Mouse (Mus musculus) macrophage (primary cell): ENCODE results near the gene Barx2. TPM values are rescaled to one million over a fixed set of nuclear protein-coding genes. Genes with fewer than 3 reads are reported as not detected.

ENCODE experiments used
- H3K27ac ChIP-seq: fragments of 350-480 bp; formaldehyde crosslinking; 2 replicates; pipeline ENCODE4 v1.9.0; 2021
- H3K36me3 ChIP-seq: fragments of 350-480 bp; formaldehyde crosslinking; 2 replicates; pipeline ENCODE4 v1.9.0; 2021; ENCODE audit errors: inconsistent target
- H3K4me3 ChIP-seq: fragments of 350-480 bp; formaldehyde crosslinking; 2 replicates; pipeline ENCODE4 v1.9.0; 2021; ENCODE audit errors: inconsistent target
- H3K79me2 ChIP-seq: fragments of 350-480 bp; formaldehyde crosslinking; 2 replicates; pipeline ENCODE4 v1.9.0; 2021; ENCODE audit errors: inconsistent target
- WGBS: methylation state at CpG from one replicate; pipeline ENCODE4 v1.1.7; 2026; ENCODE audit warnings: inconsistent platforms; ENCODE audit not compliant: missing documents; 5-methylcytosine and 5-hydroxymethylcytosine counted together
- polyA plus RNA-seq: library from polyadenylated mRNA; stranded (reverse); fragments of 250-400 nt; gene quantifications from 3 replicates; pipeline ENCODE4 v1.2.4, GENCODE M21; 2018; ENCODE audit warnings: inconsistent platforms

The Barx2 gene
- polyA plus RNA-seq, 1 experiment from 2014 or later = not detected

GRCm38 (mm10) chr9:31859446-31859845 is 53.8 kb downstream of the Barx2 start:
- H3K27ac ChIP-seq = no peak overlapping the region
- no peaks in the 10 kb centered on the region for H3K36me3 ChIP-seq
- H3K79me2 ChIP-seq = no peaks in the 10 kb centered on the region
- H3K4me3 ChIP-seq = no peak overlapping the region
- WGBS = 57% methylated on average over 5 of the region's 5 CpGs

- Histone ChIP-seq H3K4me3 (no peak overlapping the region), H3K27ac (no peak overlapping the region), H3K79me2 (no peaks in the 10 kb centered on the region), H3K36me3 (no peaks in the 10 kb centered on the region)
- WGBS = 13% methylated on average over 20 of the region's 20 CpGs
Observed at GRCm38 (mm10) chr9:31858720-31859340, 54.4 kb downstream of the Barx2 start.

GRCm38 (mm10) chr9:31857512-31857911 is 55.8 kb downstream of the Barx2 start:
- Histone ChIP-seq H3K36me3 (no peaks in the 10 kb centered on the region), H3K27ac (no peak overlapping the region), H3K4me3 (no peak overlapping the region), H3K79me2 (no peaks in the 10 kb centered on the region)
- WGBS = 92% methylated on average over 1 of the region's 1 CpGs

- Histone ChIP-seq H3K36me3 (no peaks in the 10 kb centered on the region), H3K4me3 (no peak overlapping the region), H3K79me2 (no peaks in the 10 kb centered on the region), H3K27ac (no peak overlapping the region)
- WGBS = 64% methylated on average over 8 of the region's 8 CpGs
Observed at GRCm38 (mm10) chr9:31856437-31856836, 56.8 kb downstream of the Barx2 start.

- no peaks in the 10 kb centered on the region for H3K79me2 ChIP-seq
- no peak overlapping the region for H3K4me3 ChIP-seq
- H3K27ac ChIP-seq = no peak overlapping the region
- H3K36me3 ChIP-seq = no peaks in the 10 kb centered on the region
- WGBS = 88% methylated on average over 6 of the region's 6 CpGs
Observed at GRCm38 (mm10) chr9:31855668-31856067, 57.6 kb downstream of the Barx2 start.

- WGBS = 70% methylated on average over 8 of the region's 8 CpGs
- no peak overlapping the region for H3K27ac ChIP-seq
- H3K4me3 ChIP-seq = no peak overlapping the region
- H3K79me2 ChIP-seq = no peaks in the 10 kb centered on the region
- H3K36me3 ChIP-seq = no peaks in the 10 kb centered on the region
Observed at GRCm38 (mm10) chr9:31851710-31852109, 61.6 kb downstream of the Barx2 start.

- no peaks in the 10 kb centered on the region for H3K36me3 ChIP-seq
- H3K79me2 ChIP-seq = no peaks in the 10 kb centered on the region
- 93% methylated on average over 4 of the region's 4 CpGs for whole genome bisulfite sequencing
- H3K27ac ChIP-seq = no peak overlapping the region
- no peak overlapping the region for H3K4me3 ChIP-seq
Observed at GRCm38 (mm10) chr9:31850706-31851105, 62.6 kb downstream of the Barx2 start.

GRCm38 (mm10) chr9:31849387-31849786 is 63.9 kb downstream of the Barx2 start:
- Histone ChIP-seq H3K4me3 (no peak overlapping the region), H3K36me3 (no peaks in the 10 kb centered on the region), H3K79me2 (no peaks in the 10 kb centered on the region), H3K27ac (no peak overlapping the region)
- 87% methylated on average over 7 of the region's 7 CpGs for WGBS

- Histone ChIP-seq H3K4me3 (no peak overlapping the region), H3K79me2 (no peaks in the 10 kb centered on the region), H3K36me3 (no peaks in the 10 kb centered on the region), H3K27ac (no peak overlapping the region)
- WGBS = 89% methylated on average over 5 of the region's 5 CpGs
Observed at GRCm38 (mm10) chr9:31844614-31845013, 68.6 kb downstream of the Barx2 start.

GRCm38 (mm10) chr9:31841108-31841815 is 72.0 kb downstream of the Barx2 start:
- Histone ChIP-seq H3K4me3 (no peak overlapping the region), H3K79me2 (no peaks in the 10 kb centered on the region), H3K27ac (no peak overlapping the region), H3K36me3 (no peaks in the 10 kb centered on the region)
- WGBS = 35% methylated on average over 10 of the region's 10 CpGs

GRCm38 (mm10) chr9:31840571-31840970 is 72.7 kb downstream of the Barx2 start:
- WGBS = 92% methylated on average over 4 of the region's 4 CpGs
- Histone ChIP-seq H3K4me3 (no peak overlapping the region), H3K36me3 (no peaks in the 10 kb centered on the region), H3K27ac (no peak overlapping the region), H3K79me2 (no peaks in the 10 kb centered on the region)

- Histone ChIP-seq H3K36me3 (no peaks in the 10 kb centered on the region), H3K4me3 (no peak overlapping the region), H3K79me2 (no peaks in the 10 kb centered on the region), H3K27ac (no peak overlapping the region)
- 85% methylated on average over 3 of the region's 3 CpGs for WGBS
Observed at GRCm38 (mm10) chr9:31840037-31840436, 73.2 kb downstream of the Barx2 start.

GRCm38 (mm10) chr9:31839106-31840027 is 73.9 kb downstream of the Barx2 start:
- Histone ChIP-seq H3K36me3 (no peaks in the 10 kb centered on the region), H3K27ac (no peak overlapping the region), H3K4me3 (no peak overlapping the region), H3K79me2 (no peaks in the 10 kb centered on the region)
- WGBS = 71% methylated on average over 14 of the region's 15 CpGs

GRCm38 (mm10) chr9:31838047-31838446 is 75.2 kb downstream of the Barx2 start:
- H3K79me2 ChIP-seq = no peaks in the 10 kb centered on the region
- 88% methylated on average over 6 of the region's 6 CpGs for WGBS
- H3K27ac ChIP-seq = no peak overlapping the region
- H3K4me3 ChIP-seq = no peak overlapping the region
- H3K36me3 ChIP-seq = no peaks in the 10 kb centered on the region

- WGBS = 66% methylated on average over 2 of the region's 2 CpGs
Observed at GRCm38 (mm10) chr9:31808753-31809152, 104.5 kb downstream of the Barx2 start.

More at GRCm38 (mm10) chr9:31808753-31809152, 104.5 kb downstream of the Barx2 start:
- no peak overlapping the region for H3K4me3 ChIP-seq
- no peak overlapping the region for H3K27ac ChIP-seq
- H3K36me3 ChIP-seq = no peaks in the 10 kb centered on the region
- H3K79me2 ChIP-seq = no peaks in the 10 kb centered on the region
